ENCODE assay signal across 24 mouse cellular contexts in genomic region chr5:17436209-17436608, GRCm38 (mm10). TPM values are rescaled to one million over a fixed set of nuclear protein-coding genes. Genes with fewer than 3 reads are reported as not detected.
DNase-seq lines count a peak whose midpoint lies in the region; ATAC-seq lines count a peak whose summit lies in the region.
"Had no signal": no experiment of that assay in that cellular context is flagged by ENCODE, and none has a peak within 500 bp of the region (broad histone marks: within the 10 kb centered on the region; RNA-seq: fewer than 3 reads in every experiment).

No protein-coding gene starts in this region.

- no peaks in the 10 kb centered on the region for H3K9me3 ChIP-seq in heart, embryonic 12.5 days (replicated peaks)
- no peaks in the 10 kb centered on the region for H3K9me3 ChIP-seq in midbrain, embryonic 11.5 days (ENCODE audit: control insufficient read depth, low read length)
- no peaks in the 10 kb centered on the region for H3K9me3 ChIP-seq in midbrain, embryonic 14.5 days (ENCODE audit: control insufficient read depth, low read length)
- H3K9me3 ChIP-seq: embryonic facial prominence, embryonic 10.5 days had no signal

- H3K9ac ChIP-seq in heart, embryonic 12.5 days, result no peak overlapping the region
- no peak overlapping the region for H3K9ac ChIP-seq in midbrain, embryonic 11.5 days (ENCODE audit: low read length)
- no peak overlapping the region for H3K9ac ChIP-seq in midbrain, embryonic 14.5 days (replicated peaks; ENCODE audit: low read length)
- H3K9ac ChIP-seq: liver, postnatal 0 days had no signal

- H3K4me1 ChIP-seq in heart, embryonic 12.5 days (replicated peaks), result no peaks in the 10 kb centered on the region
- H3K4me1 ChIP-seq in midbrain, embryonic 11.5 days (ENCODE audit: control insufficient read depth, insufficient read depth, low read length), result no peaks in the 10 kb centered on the region
- H3K4me1 ChIP-seq in midbrain, embryonic 14.5 days (ENCODE audit: control insufficient read depth, insufficient read depth, low read length), result no peaks in the 10 kb centered on the region

- H3K4me2 ChIP-seq in heart, embryonic 12.5 days, result no peak overlapping the region
- H3K4me2 ChIP-seq in midbrain, embryonic 11.5 days, result no peak overlapping the region
- H3K4me2 ChIP-seq in midbrain, embryonic 14.5 days (ENCODE audit: low read length), result no peak overlapping the region

- no peaks in the 10 kb centered on the region for H3K27me3 ChIP-seq in heart, embryonic 12.5 days (replicated peaks)
- H3K27me3 ChIP-seq in midbrain, embryonic 11.5 days (ENCODE audit: control insufficient read depth, insufficient read depth, low read length), result no peaks in the 10 kb centered on the region
- no peaks in the 10 kb centered on the region for H3K27me3 ChIP-seq in midbrain, embryonic 14.5 days (ENCODE audit: control insufficient read depth, insufficient read depth, low read length)

- peak; percentile 14 for DNase-seq in adrenal gland, adult 2 months
- DNase-seq in adrenal gland, postnatal 14 days, result no peak
- DNase-seq in heart, adult 9 months (ENCODE audit: low spot score in 2 of 2), result peak; percentile 5 to 10
- DNase-seq in midbrain, embryonic 11.5 days (ENCODE audit: low spot score, missing footprints), result peak; percentile 74
- DNase-seq in midbrain, embryonic 14.5 days, result no peak
- DNase-seq in retina, embryonic 14.5 days (ENCODE audit: low spot score), result peak; percentile 12
- DNase-seq in left cerebral cortex, adult 9 months (ENCODE audit: low spot score in 2 of 2), result no peak
- DNase-seq: cerebellum, adult 9-10 months; kidney, adult 9 months; liver; liver, postnatal 0 days; right cerebral cortex, adult 18-20 months; thymus, adult 2 months had no signal

- no peak for ATAC-seq in heart, embryonic 12.5 days (ENCODE audit: insufficient number of reproducible peaks, low FRiP score)
- ATAC-seq in midbrain, embryonic 11.5 days (ENCODE audit: low FRiP score), result 0 out of 2 replicates have a peak, but pooled peaks have one; percentile 24
- ATAC-seq in midbrain, embryonic 14.5 days (ENCODE audit: low FRiP score, low TSS enrichment), result no peak
- ATAC-seq: forebrain, embryonic 14.5 days; hindbrain, postnatal 0 days; liver, postnatal 0 days had no signal

- H3K4me3 ChIP-seq in heart, embryonic 12.5 days, result no peak overlapping the region
- H3K4me3 ChIP-seq in midbrain, embryonic 11.5 days (ENCODE audit: low read depth, low read length), result no peak overlapping the region
- H3K4me3 ChIP-seq in midbrain, embryonic 14.5 days (replicated peaks; ENCODE audit: low read depth, low read length), result no peak overlapping the region
- H3K4me3 ChIP-seq: embryonic facial prominence, embryonic 10.5 days; heart, adult 2 months; left cerebral cortex, adult 2 months had no signal

- H3K36me3 ChIP-seq in heart, embryonic 12.5 days, result no peaks in the 10 kb centered on the region
- H3K36me3 ChIP-seq in midbrain, embryonic 11.5 days (ENCODE audit: control insufficient read depth, insufficient read depth, low read length), result no peaks in the 10 kb centered on the region
- no peaks in the 10 kb centered on the region for H3K36me3 ChIP-seq in midbrain, embryonic 14.5 days (ENCODE audit: control insufficient read depth, insufficient read depth, low read length)
- H3K36me3 ChIP-seq: embryonic facial prominence, embryonic 10.5 days had no signal

- H3K27ac ChIP-seq in heart, embryonic 12.5 days (ENCODE audit: poor library complexity, severe bottlenecking), result no peak overlapping the region
- no peak overlapping the region for H3K27ac ChIP-seq in midbrain, embryonic 11.5 days (ENCODE audit: low read depth, low read length)
- no peak overlapping the region for H3K27ac ChIP-seq in midbrain, embryonic 14.5 days (replicated peaks; ENCODE audit: low read depth, low read length)
- H3K27ac ChIP-seq: embryonic facial prominence, embryonic 10.5 days; heart, adult 2 months; hindbrain, postnatal 0 days; left cerebral cortex, adult 2 months had no signal

- 55% methylated on average over 2 of the region's 2 CpGs for WGBS in heart, embryonic 12.5 days
- WGBS in midbrain, embryonic 11.5 days, result 9% methylated on average over 2 of the region's 2 CpGs
- WGBS in midbrain, embryonic 14.5 days, result 3% methylated on average over 2 of the region's 2 CpGs

RNA-seq across cellular contexts. Expression of gene Speer4f1, which starts 39.7 kb away (rescaled TPM):
- not detected for total RNA-seq in adrenal gland, adult 2 months (2021)
- not detected in 2 replicates for polyA plus RNA-seq in adrenal gland, adult 2 months (2012; rRNA removed)
- total RNA-seq in adrenal gland, postnatal 14 days (2021), result not detected in 2 replicates
- polyA plus RNA-seq in heart, embryonic 12.5 days (2016; fragmentation: Nextera tagmentation; extraction: Ambion mirVana), result not detected in 2 replicates
- polyA plus RNA-seq in midbrain, embryonic 11.5 days (2014; fragmentation: Nextera tagmentation; extraction: Ambion mirVana), result 0.11 TPM in 1 of 2 replicates, not detected in the other
- polyA plus RNA-seq in midbrain, embryonic 14.5 days (2014; fragmentation: Nextera tagmentation; extraction: Ambion mirVana), result not detected in 2 replicates
- total RNA-seq: heart, adult 2 months; heart, postnatal 14 days; hindbrain, postnatal 0 days; left cerebral cortex, adult 2 months; megakaryocyte-erythroid progenitor cell, adult 5-6 weeks; MEL; neutrophil, adult 5-6 weeks had no signal
- polyA plus RNA-seq: embryonic facial prominence, embryonic 10.5 days; forebrain, embryonic 14.5 days; heart, adult 2 months; hindbrain, postnatal 0 days; liver, postnatal 0 days; stomach, embryonic 14.5 days; thymus, adult 2 months had no signal

Comparison
In these comparisons a context has a peak if more than half of its experiments do, and no peak if none do; other contexts are left out.
1. DNase-seq: peak in adrenal gland, adult 2 months (single experiment), heart, adult 9 months (2 of 2), midbrain, embryonic 11.5 days (single experiment) and retina, embryonic 14.5 days (single experiment); none in adrenal gland, postnatal 14 days (single experiment), midbrain, embryonic 14.5 days (single experiment) and left cerebral cortex, adult 9 months (0 of 2).